In the genomic region with DNA sequence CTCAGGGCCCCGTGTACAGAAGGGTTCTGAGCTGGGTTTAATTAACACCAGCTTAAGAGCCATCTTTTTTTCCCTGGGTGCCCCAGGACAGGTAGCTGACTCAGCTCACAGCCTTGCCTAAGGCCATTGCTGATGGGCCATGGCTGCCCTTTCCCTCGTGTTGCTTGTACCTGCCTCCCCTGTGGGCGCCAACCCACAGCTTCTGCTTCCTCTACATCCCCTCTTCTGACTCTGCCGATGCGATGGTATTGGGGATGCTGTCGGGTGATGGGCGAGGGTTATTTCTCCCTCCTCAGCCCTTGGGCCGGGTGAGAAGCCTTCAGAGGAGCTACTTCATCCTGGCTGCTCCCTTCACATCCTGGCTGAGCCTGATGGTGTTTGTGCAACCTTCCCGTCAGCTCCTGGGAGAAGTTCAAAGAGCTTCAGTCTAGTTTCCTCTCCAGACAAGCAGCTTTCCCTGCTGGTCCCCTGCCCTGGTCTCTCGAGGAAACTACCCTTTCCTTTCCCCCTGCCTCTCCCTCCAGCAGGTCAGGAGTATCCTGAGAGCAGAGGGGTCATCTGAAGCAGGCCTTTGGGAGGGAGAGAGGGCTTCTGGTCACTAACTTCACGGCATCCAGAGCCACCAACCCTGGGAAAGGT, we compare ENCODE assay signal across 11 mouse cellular contexts. TPM values are rescaled to one million over a fixed set of nuclear protein-coding genes. Genes with fewer than 3 reads are reported as not detected.
DNase-seq lines count a peak whose midpoint lies in the region; ATAC-seq and TF ChIP-seq lines count a peak whose summit lies in the region.
"Had no signal": no experiment of that assay in that cellular context is flagged by ENCODE, and none has a peak within 500 bp of the region (broad histone marks: within the 10 kb centered on the region; RNA-seq: fewer than 3 reads in every experiment).

No protein-coding gene starts in this region.

- 47% methylated on average over 11 of the region's 11 CpGs for WGBS in heart, adult 2 months
- 64% methylated on average over 11 of the region's 11 CpGs for WGBS in neural tube, embryonic 13.5 days
- WGBS in neural tube, embryonic 15.5 days = 65% methylated on average over 11 of the region's 11 CpGs
- 64% methylated on average over 11 of the region's 11 CpGs for WGBS in stomach, embryonic 16.5 days
- 61% methylated on average over 11 of the region's 11 CpGs for WGBS in forebrain, embryonic 12.5 days

- no peaks in the 10 kb centered on the region for H3K36me3 ChIP-seq in heart, adult 2 months (ENCODE audit: control insufficient read depth, insufficient read depth, low read length)
- no peaks in the 10 kb centered on the region for H3K36me3 ChIP-seq in neural tube, embryonic 13.5 days
- no peaks in the 10 kb centered on the region for H3K36me3 ChIP-seq in neural tube, embryonic 15.5 days
- H3K36me3 ChIP-seq in stomach, embryonic 16.5 days (ENCODE audit: control insufficient read depth, insufficient read depth, low read length) = no peaks in the 10 kb centered on the region
- H3K36me3 ChIP-seq in forebrain, embryonic 12.5 days (replicated peaks) = no peaks in the 10 kb centered on the region

- no peak for ATAC-seq in neural tube, embryonic 13.5 days (ENCODE audit: low read depth)
- ATAC-seq in neural tube, embryonic 15.5 days (ENCODE audit: low FRiP score) = no peak
- peak; percentile 76 to 88 for ATAC-seq in hematopoietic stem cell, adult 5-6 weeks (replicated peaks in 1 of 2; ENCODE audit: insufficient read depth in 1 of 2, low FRiP score in 2 of 2, low TSS enrichment in 1 of 2, low read depth in 1 of 2, poor library complexity in 2 of 2, severe bottlenecking in 2 of 2)
- ATAC-seq in stomach, embryonic 16.5 days (ENCODE audit: insufficient read depth, low FRiP score) = no peak
- ATAC-seq in forebrain, embryonic 12.5 days (ENCODE audit: low FRiP score) = no peak
- ATAC-seq: forebrain, embryonic 14.5 days had no signal

- H3K9ac ChIP-seq in heart, adult 2 months (ENCODE audit: low read depth, low read length) = no peak overlapping the region
- H3K9ac ChIP-seq in neural tube, embryonic 13.5 days = no peak overlapping the region
- H3K9ac ChIP-seq in neural tube, embryonic 15.5 days (replicated peaks) = no peak overlapping the region
- H3K9ac ChIP-seq in stomach, embryonic 16.5 days (ENCODE audit: low read length) = peak overlapping the region; percentile 28; the same call in 1 of the 2 replicates
- no peak overlapping the region for H3K9ac ChIP-seq in forebrain, embryonic 12.5 days

- H3K4me1 ChIP-seq in heart, adult 2 months (ENCODE audit: control insufficient read depth, insufficient read depth, low read length) = peaks cover 8% of the 10 kb centered on the region
- H3K4me1 ChIP-seq in neural tube, embryonic 13.5 days (replicated peaks) = peaks cover 33% of the 10 kb centered on the region
- H3K4me1 ChIP-seq in neural tube, embryonic 15.5 days = peaks cover 16% of the 10 kb centered on the region
- peaks cover 18% of the 10 kb centered on the region for H3K4me1 ChIP-seq in stomach, embryonic 16.5 days (ENCODE audit: control insufficient read depth, insufficient read depth, low read length)
- peaks cover 13% of the 10 kb centered on the region for H3K4me1 ChIP-seq in forebrain, embryonic 12.5 days

- no peaks in the 10 kb centered on the region for H3K27me3 ChIP-seq in heart, adult 2 months (ENCODE audit: control insufficient read depth, insufficient read depth, low read length)
- H3K27me3 ChIP-seq in neural tube, embryonic 13.5 days = peaks cover 11% of the 10 kb centered on the region
- peaks cover 8% of the 10 kb centered on the region; the same call in 1 of the 2 replicates for H3K27me3 ChIP-seq in neural tube, embryonic 15.5 days (replicated peaks)
- no peaks in the 10 kb centered on the region for H3K27me3 ChIP-seq in stomach, embryonic 16.5 days (ENCODE audit: control insufficient read depth, insufficient read depth, low read length)
- H3K27me3 ChIP-seq in forebrain, embryonic 12.5 days = peaks cover 21% of the 10 kb centered on the region

- intact Hi-C loops in heart, adult 2 months (cut with DNase I) = loop anchor here (2.0 kb wide), 2 partner anchors 21 to 29 kb away; no protein-coding TSS in a partner anchor
- intact Hi-C loops in heart, postnatal 25 days (cut with DNase I) = loop anchor here (5.0 kb wide), 1 partner anchor 35 kb away; a partner anchor contains a TSS

- TF ChIP-seq CTCF in heart, adult 2 months (IDR thresholded peaks at IDR 0.05) = no peak

- peak overlapping the region; percentile 69 for H3K27ac ChIP-seq in heart, adult 2 months
- H3K27ac ChIP-seq in neural tube, embryonic 13.5 days (replicated peaks) = peak overlapping the region; percentile 25; the same call in 1 of the 2 replicates
- no peak overlapping the region; the same call in 1 of the 2 replicates for H3K27ac ChIP-seq in neural tube, embryonic 15.5 days (replicated peaks)
- no peak overlapping the region for H3K27ac ChIP-seq in stomach, embryonic 16.5 days (ENCODE audit: low read length)
- no peak overlapping the region for H3K27ac ChIP-seq in forebrain, embryonic 12.5 days

- TF ChIP-seq POLR2A in heart, adult 2 months (IDR thresholded peaks at IDR 0.05; ENCODE audit: insufficient read depth, low read depth, low read length) = no peak

- H3K4me3 ChIP-seq in heart, adult 2 months = no peak overlapping the region
- no peak overlapping the region for H3K4me3 ChIP-seq in neural tube, embryonic 13.5 days
- no peak overlapping the region for H3K4me3 ChIP-seq in neural tube, embryonic 15.5 days (replicated peaks)
- H3K4me3 ChIP-seq in stomach, embryonic 16.5 days (replicated peaks; ENCODE audit: low read length) = no peak overlapping the region
- H3K4me3 ChIP-seq in forebrain, embryonic 12.5 days (replicated peaks) = no peak overlapping the region

- DNase-seq in heart, adult 2 months = peak; percentile 57 to 58
- no peak for DNase-seq in heart, postnatal 25 days (ENCODE audit: low spot score)
- no peak for DNase-seq in urinary bladder, adult 18-20 months (ENCODE audit: low spot score in 2 of 2)
- DNase-seq: cerebellum, adult 9-11 months had no signal

- no peaks in the 10 kb centered on the region for H3K79me2 ChIP-seq in heart, adult 2 months (replicated peaks; ENCODE audit: control insufficient read depth, insufficient read depth, low read length)

- H3K9me3 ChIP-seq in neural tube, embryonic 13.5 days = no peaks in the 10 kb centered on the region
- no peaks in the 10 kb centered on the region for H3K9me3 ChIP-seq in neural tube, embryonic 15.5 days (replicated peaks)
- no peaks in the 10 kb centered on the region for H3K9me3 ChIP-seq in stomach, embryonic 16.5 days (replicated peaks; ENCODE audit: control insufficient read depth, low read length)
- H3K9me3 ChIP-seq in forebrain, embryonic 12.5 days = no peaks in the 10 kb centered on the region

- no peak for TF ChIP-seq EP300 in heart, adult 2 months (IDR thresholded peaks at IDR 0.05; ENCODE audit: insufficient read depth, low read depth, low read length)

- no peak overlapping the region for H3K4me2 ChIP-seq in neural tube, embryonic 13.5 days
- no peak overlapping the region for H3K4me2 ChIP-seq in neural tube, embryonic 15.5 days
- H3K4me2 ChIP-seq in stomach, embryonic 16.5 days (ENCODE audit: low read depth, low read length) = no peak overlapping the region
- H3K4me2 ChIP-seq in forebrain, embryonic 12.5 days = no peak overlapping the region
- H3K4me2 ChIP-seq: liver, embryonic 11.5 days had no signal

RNA-seq across cellular contexts. Expression of a gene that starts 32.4 kb away (rescaled TPM):
- total RNA-seq in heart, adult 2 months (2021) = 100 to 1,000 TPM; 116 to 129 TPM
- 64.9 and 112 TPM in 2 replicates for polyA plus RNA-seq in heart, adult 2 months (2012; rRNA removed)
- 100 to 1,000 TPM; 107 to 116 TPM for total RNA-seq in heart, postnatal 25 days (2021)
- polyA plus RNA-seq in neural tube, embryonic 13.5 days (2015; fragmentation: Nextera tagmentation; extraction: Ambion mirVana) = 367 and 393 TPM in 2 replicates
- 317 and 351 TPM in 2 replicates for polyA plus RNA-seq in neural tube, embryonic 15.5 days (2015; fragmentation: Nextera tagmentation; extraction: Ambion mirVana)
- 206 and 209 TPM in 2 replicates for total RNA-seq in hematopoietic stem cell, adult 5-6 weeks (2017)
- 214 and 229 TPM in 2 replicates for polyA plus RNA-seq in stomach, embryonic 16.5 days (2015; fragmentation: Nextera tagmentation; extraction: Ambion mirVana)
- 252 and 263 TPM in 2 replicates for polyA plus RNA-seq in forebrain, embryonic 12.5 days (2016; fragmentation: Nextera tagmentation; extraction: Ambion mirVana)

RNA-seq across cellular contexts. Expression of a gene that starts 37.6 kb away (rescaled TPM):
- 1 to 10 TPM; 5.5 to 7.0 TPM for total RNA-seq in heart, adult 2 months (2021)
- 2.9 and 5.7 TPM in 2 replicates for polyA plus RNA-seq in heart, adult 2 months (2012; rRNA removed)
- 10 to 100 TPM in 1 of 2 experiments, 1 to 10 TPM in 1; 7.3 to 11.5 TPM for total RNA-seq in heart, postnatal 25 days (2021)
- 3.3 and 4.6 TPM in 2 replicates for polyA plus RNA-seq in neural tube, embryonic 13.5 days (2015; fragmentation: Nextera tagmentation; extraction: Ambion mirVana)
- 2.0 and 3.6 TPM in 2 replicates for polyA plus RNA-seq in neural tube, embryonic 15.5 days (2015; fragmentation: Nextera tagmentation; extraction: Ambion mirVana)
- total RNA-seq in hematopoietic stem cell, adult 5-6 weeks (2017) = 1.9 and 2.6 TPM in 2 replicates
- 4.2 and 4.4 TPM in 2 replicates for polyA plus RNA-seq in stomach, embryonic 16.5 days (2015; fragmentation: Nextera tagmentation; extraction: Ambion mirVana)
- 2.2 and 3.0 TPM in 2 replicates for polyA plus RNA-seq in forebrain, embryonic 12.5 days (2016; fragmentation: Nextera tagmentation; extraction: Ambion mirVana)

Comparison
In these comparisons a context has a peak if more than half of its experiments do, and no peak if none do; other contexts are left out.
1. DNase-seq: peak in heart, adult 2 months (2 of 2); none in heart, postnatal 25 days (single experiment) and urinary bladder, adult 18-20 months (0 of 2).
2. H3K27ac ChIP-seq: peak in heart, adult 2 months (single experiment) and neural tube, embryonic 13.5 days (single experiment); none in neural tube, embryonic 15.5 days (single experiment), stomach, embryonic 16.5 days (single experiment) and forebrain, embryonic 12.5 days (single experiment).
3. ATAC-seq: peak in hematopoietic stem cell, adult 5-6 weeks (2 of 2); none in neural tube, embryonic 13.5 days (single experiment), neural tube, embryonic 15.5 days (single experiment), stomach, embryonic 16.5 days (single experiment) and forebrain, embryonic 12.5 days (single experiment).